Mouse (Mus musculus) lung, postnatal 0 days (tissue): Measurements from ENCODE around the gene Vps51.

Experiments used
- CTCF ChIP-seq: IDR thresholded peaks from 2 replicates; pipeline ENCODE4 v1.5.1; 2016; ENCODE audit warnings: antibody characterized with exemption, mild to moderate bottlenecking
- EP300 ChIP-seq: IDR thresholded peaks from 2 replicates; pipeline ENCODE4 v1.6.1; 2016; ENCODE audit warnings: antibody characterized with exemption, mild to moderate bottlenecking, control low read depth

GRCm38 (mm10) chr19:6126289-6126688, 49.3 kb upstream of the Vps51 start:
- TF ChIP-seq CTCF (peak; percentile 81), EP300 (peak; percentile 31; the same call in 1 of the 2 replicates)
